Mouse (Mus musculus) lung, embryonic 16.5 days (tissue): ENCODE measurements around the gene Tgm2. TPM values are rescaled to one million over a fixed set of nuclear protein-coding genes. Genes with fewer than 3 reads are reported as not detected.

Source experiments
- ATAC-seq: fragments of 200-750 bp; cut with Nextera tagmentation; 2 replicates; pipeline ENCODE4 v1.8.0; 2017; ENCODE audit warnings: low read depth, mild to moderate bottlenecking, moderate library complexity
- H3K27ac ChIP-seq: fragments of 300-500 bp; sonication (generic); 2 replicates; pipeline ENCODE4 v1.5.1; 2014; ENCODE audit warnings: mild to moderate bottlenecking, control low read depth, low read length
- H3K27me3 ChIP-seq: fragments of 300-500 bp; sonication (generic); 2 replicates; pipeline ENCODE4 v1.6.1; 2014; ENCODE audit warnings: low read depth, low read length, mixed read lengths; ENCODE audit not compliant: control insufficient read depth, insufficient read depth
- H3K36me3 ChIP-seq: fragments of 300-500 bp; sonication (generic); 2 replicates; pipeline ENCODE4 v1.6.1; 2014; ENCODE audit warnings: low read length; ENCODE audit not compliant: control insufficient read depth, insufficient read depth
- H3K4me1 ChIP-seq: fragments of 300-500 bp; sonication (generic); replicated peaks from 2 replicates; pipeline ENCODE4 v1.6.1; 2014; ENCODE audit warnings: low read length, mixed read lengths; ENCODE audit not compliant: control insufficient read depth, insufficient read depth
- H3K4me2 ChIP-seq: fragments of 300-500 bp; sonication (generic); 2 replicates; pipeline ENCODE4 v1.6.1; 2014; ENCODE audit warnings: low read depth, low read length, control low read depth
- H3K4me3 ChIP-seq: fragments of 300-500 bp; sonication (generic); 2 replicates; pipeline ENCODE4 v1.5.1; 2014; ENCODE audit warnings: mild to moderate bottlenecking, low read length, control low read depth
- H3K9ac ChIP-seq: fragments of 300-500 bp; sonication (generic); 2 replicates; pipeline ENCODE4 v1.6.1; 2014; ENCODE audit warnings: low read length, control low read depth
- H3K9me3 ChIP-seq: fragments of 300-500 bp; sonication (generic); 2 replicates; pipeline ENCODE4 v1.6.1; 2016; ENCODE audit warnings: low read length; ENCODE audit not compliant: control insufficient read depth
- WGBS: fragments of 180-500 bp; shearing (Covaris S2); extraction: QIAGEN DNeasy Blood & Tissue Kit; methylation state at CpG from one replicate; pipeline ENCODE4 v1.1.7; 2014; 5-methylcytosine and 5-hydroxymethylcytosine counted together
- polyA plus RNA-seq: library from polyadenylated mRNA; unstranded; fragments of >200 nt; fragmentation: Nextera tagmentation; extraction: Ambion mirVana; gene quantifications from 2 replicates; pipeline ENCODE4 v1.2.1, GENCODE M21; 2015

The Tgm2 gene
- polyA plus RNA-seq, 1 experiment from 2014 or later, result 75.8 TPM

DNA sequence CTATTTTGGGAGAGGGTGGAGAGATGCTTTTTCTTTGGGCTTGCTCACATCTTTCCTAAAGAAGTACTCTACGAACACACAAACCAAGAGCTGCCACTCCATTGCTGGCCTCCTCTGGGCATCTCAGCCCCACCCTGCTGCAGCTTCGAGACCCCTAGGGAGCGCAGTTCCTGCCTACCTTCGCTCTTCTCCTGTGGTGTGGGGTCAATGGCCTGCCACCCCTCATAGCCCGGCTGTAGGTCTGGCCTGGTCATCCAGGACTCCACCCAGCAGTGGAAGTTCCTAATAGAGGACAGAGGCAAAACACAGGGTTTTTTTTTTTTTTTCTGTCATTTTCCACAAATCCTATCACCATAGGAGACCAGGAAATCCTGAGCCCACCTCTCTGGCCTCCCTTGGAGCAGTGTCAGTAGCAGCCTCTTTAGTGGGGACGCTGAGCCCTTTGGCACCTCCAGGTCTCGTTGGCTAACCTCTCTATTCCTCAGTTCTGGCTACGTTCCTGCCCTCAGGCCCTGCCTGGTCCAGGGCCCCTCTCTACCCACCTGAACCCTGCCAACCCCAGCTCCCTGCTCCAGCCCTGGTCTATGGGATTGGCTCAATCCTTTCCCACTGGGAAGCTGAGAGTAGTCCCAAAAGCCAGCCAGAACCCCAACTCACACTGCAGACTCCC, 17.6 kb downstream of the Tgm2 start:
- Histone ChIP-seq H3K27ac (peak overlapping the region; percentile 91), H3K9me3 (no peaks in the 10 kb centered on the region), H3K4me2 (no peak overlapping the region), H3K36me3 (peaks cover 27% of the 10 kb centered on the region), H3K4me3 (no peak overlapping the region), H3K4me1 (peaks cover 25% of the 10 kb centered on the region), H3K9ac (peak overlapping the region; percentile 33), H3K27me3 (no peaks in the 10 kb centered on the region)
- peak; percentile 15; the same call in 1 of the 2 replicates for ATAC-seq
- WGBS, result 69% methylated on average over 8 of the region's 8 CpGs

- 61% methylated on average over 7 of the region's 7 CpGs for WGBS
- Histone ChIP-seq H3K4me1 (peaks cover 25% of the 10 kb centered on the region), H3K36me3 (peaks cover 29% of the 10 kb centered on the region), H3K4me2 (no peak overlapping the region), H3K9me3 (no peaks in the 10 kb centered on the region), H3K9ac (no peak overlapping the region), H3K4me3 (no peak overlapping the region), H3K27ac (peak overlapping the region; percentile 91), H3K27me3 (no peaks in the 10 kb centered on the region)
- ATAC-seq, result peak; percentile 94
Observed at GRCm38 (mm10) chr2:158127872-158128271, 18.4 kb downstream of the Tgm2 start.

GRCm38 (mm10) chr2:158127245-158127644, 19.0 kb downstream of the Tgm2 start:
- ATAC-seq, result no peak
- Histone ChIP-seq H3K27me3 (no peaks in the 10 kb centered on the region), H3K4me1 (peaks cover 29% of the 10 kb centered on the region), H3K27ac (peak overlapping the region; percentile 76), H3K4me2 (no peak overlapping the region), H3K36me3 (peaks cover 28% of the 10 kb centered on the region), H3K4me3 (no peak overlapping the region), H3K9ac (no peak overlapping the region), H3K9me3 (no peaks in the 10 kb centered on the region)
- WGBS, result 85% methylated on average over 6 of the region's 6 CpGs

DNA sequence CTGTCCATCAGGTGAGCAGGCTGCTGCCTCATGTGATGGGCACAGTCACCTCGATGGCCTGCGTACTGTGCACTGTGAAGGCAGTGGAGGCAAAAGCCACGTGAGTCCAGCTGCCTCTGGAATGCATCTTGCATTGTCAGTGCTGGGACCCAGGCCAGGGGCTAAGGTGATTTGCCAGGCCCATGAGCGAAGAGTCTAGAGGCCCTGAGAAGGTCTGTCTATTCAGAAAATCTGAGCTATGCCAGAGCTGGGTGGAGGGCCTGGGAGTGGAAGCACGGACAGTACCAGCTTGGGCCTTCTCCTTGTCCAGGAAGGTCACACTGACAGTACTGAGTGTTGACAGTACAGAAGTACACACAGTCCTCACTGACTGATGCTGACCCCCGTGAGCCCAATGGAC, 23.4 kb downstream of the Tgm2 start:
- Histone ChIP-seq H3K27me3 (no peaks in the 10 kb centered on the region), H3K36me3 (peaks cover 36% of the 10 kb centered on the region), H3K4me2 (no peak overlapping the region), H3K4me1 (peaks cover 21% of the 10 kb centered on the region), H3K4me3 (no peak overlapping the region), H3K27ac (peak overlapping the region; percentile 80), H3K9ac (no peak overlapping the region), H3K9me3 (no peaks in the 10 kb centered on the region)
- WGBS, result 73% methylated on average over 6 of the region's 6 CpGs
- no peak for ATAC-seq

GRCm38 (mm10) chr2:158121645-158122326, 24.4 kb downstream of the Tgm2 start:
- WGBS, result 31% methylated on average over 12 of the region's 12 CpGs
- H3K4me3 ChIP-seq, result no peak overlapping the region
- H3K27me3 ChIP-seq, result no peaks in the 10 kb centered on the region
- H3K9me3 ChIP-seq, result no peaks in the 10 kb centered on the region
- H3K27ac ChIP-seq, result peak overlapping the region; percentile 80
- ATAC-seq, result peak; percentile 73
- peak overlapping the region; percentile 44 for H3K9ac ChIP-seq
- peaks cover 34% of the 10 kb centered on the region for H3K36me3 ChIP-seq
- H3K4me1 ChIP-seq, result peaks cover 16% of the 10 kb centered on the region
- no peak overlapping the region for H3K4me2 ChIP-seq

DNA sequence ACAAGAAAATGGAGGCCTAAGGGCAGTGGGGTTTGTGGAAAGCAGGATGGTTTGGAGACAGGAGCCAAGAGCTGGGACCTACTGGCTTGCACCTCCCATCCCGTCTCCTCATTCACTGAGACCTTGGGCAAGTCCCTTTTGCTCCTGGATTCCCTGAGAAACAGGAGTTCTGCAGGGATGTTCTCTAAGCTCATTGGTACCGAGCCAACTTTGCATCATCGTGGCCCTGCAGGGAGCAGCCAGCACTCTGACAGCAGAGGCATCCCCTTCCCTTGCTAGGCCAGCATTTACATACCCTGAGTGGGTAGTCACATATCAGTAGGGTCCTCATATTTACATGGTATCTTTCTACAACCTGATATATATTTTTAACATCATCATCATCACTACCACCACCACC, 25.4 kb downstream of the Tgm2 start:
- Histone ChIP-seq H3K4me1 (peaks cover 24% of the 10 kb centered on the region), H3K36me3 (peaks cover 29% of the 10 kb centered on the region), H3K9ac (no peak overlapping the region), H3K27me3 (no peaks in the 10 kb centered on the region), H3K4me3 (no peak overlapping the region), H3K4me2 (no peak overlapping the region), H3K9me3 (no peaks in the 10 kb centered on the region), H3K27ac (no peak overlapping the region)
- ATAC-seq, result no peak
- 69% methylated on average over 3 of the region's 3 CpGs for WGBS

DNA sequence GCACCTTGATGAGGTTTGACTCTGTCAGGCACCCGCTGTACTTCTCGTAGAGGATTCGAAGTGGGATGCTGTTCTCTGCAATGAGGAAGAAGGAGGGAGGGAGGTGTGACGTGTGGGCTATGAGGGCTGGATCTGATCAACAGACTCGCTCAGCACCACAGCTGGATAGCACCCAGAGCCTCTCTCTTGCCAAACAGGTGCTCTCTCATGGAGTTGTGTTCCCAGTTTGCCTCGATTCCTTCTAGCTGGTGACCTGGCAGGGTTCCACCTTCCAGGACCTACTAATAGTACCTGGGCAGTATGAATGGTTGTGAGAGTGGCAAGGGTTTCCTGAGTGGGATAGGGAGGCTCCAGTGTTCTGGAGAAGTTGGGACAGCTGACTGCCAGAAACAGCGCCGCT, 26.0 kb downstream of the Tgm2 start:
- no peak overlapping the region for H3K27ac ChIP-seq
- peaks cover 25% of the 10 kb centered on the region for H3K36me3 ChIP-seq
- ATAC-seq, result no peak
- H3K9me3 ChIP-seq, result no peaks in the 10 kb centered on the region
- no peak overlapping the region for H3K4me3 ChIP-seq
- no peaks in the 10 kb centered on the region for H3K27me3 ChIP-seq
- no peak overlapping the region for H3K4me2 ChIP-seq
- peaks cover 24% of the 10 kb centered on the region for H3K4me1 ChIP-seq
- WGBS, result 77% methylated on average over 8 of the region's 8 CpGs
- H3K9ac ChIP-seq, result no peak overlapping the region

DNA sequence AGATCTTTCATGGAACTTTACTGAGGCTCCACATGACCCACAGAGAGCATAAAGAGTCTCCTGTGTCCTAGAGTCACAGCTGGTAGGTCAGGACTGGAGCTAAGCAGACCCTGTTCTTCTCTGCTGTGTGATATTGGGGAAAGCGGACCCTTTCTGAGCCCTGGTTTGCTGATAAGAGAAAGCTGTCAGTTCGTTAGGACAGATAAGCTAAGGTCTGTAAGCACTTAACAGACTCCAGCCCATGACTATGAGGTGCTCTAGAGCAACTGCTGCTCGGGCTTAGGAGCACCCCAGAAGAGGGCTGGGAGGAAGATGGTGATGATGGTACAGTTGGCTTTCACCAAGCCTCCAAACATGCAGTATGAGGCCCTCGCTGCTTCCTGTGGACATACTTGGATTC, 27.1 kb downstream of the Tgm2 start:
- Histone ChIP-seq H3K36me3 (peaks cover 17% of the 10 kb centered on the region), H3K9me3 (no peaks in the 10 kb centered on the region), H3K4me1 (peaks cover 31% of the 10 kb centered on the region), H3K4me3 (no peak overlapping the region), H3K4me2 (no peak overlapping the region), H3K9ac (no peak overlapping the region), H3K27ac (no peak overlapping the region), H3K27me3 (no peaks in the 10 kb centered on the region)
- 67% methylated on average over 4 of the region's 4 CpGs for WGBS
- ATAC-seq, result no peak

GRCm38 (mm10) chr2:158116653-158117052, 29.6 kb downstream of the Tgm2 start:
- no peak for ATAC-seq
- Histone ChIP-seq H3K36me3 (peaks cover 15% of the 10 kb centered on the region), H3K4me2 (no peak overlapping the region), H3K27ac (peak overlapping the region; percentile 55), H3K4me1 (peaks cover 33% of the 10 kb centered on the region), H3K27me3 (no peaks in the 10 kb centered on the region), H3K9me3 (no peaks in the 10 kb centered on the region), H3K4me3 (no peak overlapping the region), H3K9ac (no peak overlapping the region)
- 25% methylated on average over 6 of the region's 6 CpGs for WGBS
